Mouse (Mus musculus) spleen, adult 18-20 months (tissue): ENCODE measurements around the gene Cysltr1.

Source experiments
- DNase-seq, 2 experiments: peaks; one replicate each; pipeline ENCODE4 v3.0.0; 2022; ENCODE audit warnings: mixed read lengths in 2 of 2

Gene Cysltr1

GRCm38 (mm10) chrX:106603386-106603785 lies at the start of gene Cysltr1:
Gene Cysltr1, minus strand, starts transcription at chrX:106603679.
- no peak for DNase-seq

- DNase-seq = no peak
Measured at GRCm38 (mm10) chrX:106634799-106635541, 31.5 kb upstream of the Cysltr1 start.

- DNase-seq = no peak
Measured at GRCm38 (mm10) chrX:106633543-106633942, 30.1 kb upstream of the Cysltr1 start.

GRCm38 (mm10) chrX:106628514-106628913 lies 25.0 kb upstream of the Cysltr1 start:
- no peak for DNase-seq

GRCm38 (mm10) chrX:106623667-106624066 lies 20.2 kb upstream of the Cysltr1 start:
- DNase-seq = no peak

GRCm38 (mm10) chrX:106622512-106622911 lies 19.0 kb upstream of the Cysltr1 start:
- no peak for DNase-seq

- no peak for DNase-seq
Measured at GRCm38 (mm10) chrX:106602574-106603258, 763 bp downstream of the Cysltr1 start.

GRCm38 (mm10) chrX:106595904-106596303 lies 7.6 kb downstream of the Cysltr1 start:
- DNase-seq = no peak

- DNase-seq = no peak
Measured at GRCm38 (mm10) chrX:106593914-106594313, 9.6 kb downstream of the Cysltr1 start.

- DNase-seq = no peak
Measured at GRCm38 (mm10) chrX:106582886-106583285, 20.6 kb downstream of the Cysltr1 start, which contains the start of gene Gm5127. Gene Gm5127, plus strand, starts transcription at chrX:106583186.

- no peak for DNase-seq
Measured at GRCm38 (mm10) chrX:106582197-106582596, 21.3 kb downstream of the Cysltr1 start.

- no peak for DNase-seq
Measured at GRCm38 (mm10) chrX:106580410-106580809, 23.1 kb downstream of the Cysltr1 start.

GRCm38 (mm10) chrX:106578966-106579365 lies 24.5 kb downstream of the Cysltr1 start:
- DNase-seq = no peak

- DNase-seq = no peak
Measured at GRCm38 (mm10) chrX:106555457-106555856, 48.0 kb downstream of the Cysltr1 start.

GRCm38 (mm10) chrX:106536359-106536758 lies 67.1 kb downstream of the Cysltr1 start:
- DNase-seq = no peak
